Mouse (Mus musculus): ENCODE measurements around the gene Blvrb. TPM values are rescaled to one million over a fixed set of nuclear protein-coding genes. Genes with fewer than 3 reads are reported as not detected.
A peak's percentile ranks its signal among the peaks of the same experiment; 100 is the strongest.

Blvrb gene
- 10 to 100 TPM; 38.2 to 40.8 TPM for total RNA-seq (2021)

GRCm38 (mm10) chr7:27447419-27448286 lies at the start of gene Blvrb, which contains the start of gene Sptbn4:
TSS of gene Blvrb (plus strand) at chr7:27447978.
TSS of gene Sptbn4 (minus strand) at chr7:27447686.
- DNase-seq, result peak; percentile 99
- intact Hi-C loops (cut with DNase I), result loop anchor here (1.0 to 5.0 kb wide), 2 partner anchors 25 to 110 kb away; partner anchors contain the start of gene Ltbp4

GRCm38 (mm10) chr7:27400545-27400944 lies 47.2 kb upstream of the Blvrb start:
- DNase-seq, result no peak
- intact Hi-C loops (cut with DNase I), result no loop called here

GRCm38 (mm10) chr7:27402675-27403074 lies 45.1 kb upstream of the Blvrb start:
- peak; percentile 54 to 74 for DNase-seq
- intact Hi-C loops (cut with DNase I), result no loop called here

- peak in 1 of 2 experiments; percentile 2 for DNase-seq
- intact Hi-C loops (cut with DNase I), result no loop called here
These were observed 43.4 kb upstream of the Blvrb start for GRCm38 (mm10) chr7:27404203-27404942.

GRCm38 (mm10) chr7:27406481-27406880 lies 41.3 kb upstream of the Blvrb start:
- no peak for DNase-seq
- intact Hi-C loops (cut with DNase I), result no loop called here

GRCm38 (mm10) chr7:27407816-27408215 lies 40.0 kb upstream of the Blvrb start:
- DNase-seq, result no peak
- intact Hi-C loops (cut with DNase I), result loop anchor here (2.0 kb wide), 1 partner anchor 119 kb away; no protein-coding TSS in a partner anchor

GRCm38 (mm10) chr7:27408379-27409176 lies 39.2 kb upstream of the Blvrb start:
- intact Hi-C loops (cut with DNase I), result loop anchor here (2.0 kb wide), 1 partner anchor 118 kb away; no protein-coding TSS in a partner anchor
- DNase-seq, result peak; percentile 80 to 81

- intact Hi-C loops (cut with DNase I), result no loop called here
- DNase-seq, result no peak
These were observed 30.6 kb upstream of the Blvrb start for GRCm38 (mm10) chr7:27417151-27417550.

- intact Hi-C loops (cut with DNase I), result no loop called here
- no peak for DNase-seq
These were observed 28.7 kb upstream of the Blvrb start for GRCm38 (mm10) chr7:27419101-27419500.

GRCm38 (mm10) chr7:27423556-27424326 lies 24.0 kb upstream of the Blvrb start:
- no peak for DNase-seq
- intact Hi-C loops (cut with DNase I), result no loop called here

- intact Hi-C loops (cut with DNase I), result no loop called here
These were observed 20.4 kb upstream of the Blvrb start for GRCm38 (mm10) chr7:27427387-27427786.

GRCm38 (mm10) chr7:27428002-27428401 lies 19.8 kb upstream of the Blvrb start:
- intact Hi-C loops (cut with DNase I), result no loop called here
- no peak for DNase-seq

More at GRCm38 (mm10) chr7:27427387-27427786, 20.4 kb upstream of the Blvrb start:
- no peak for DNase-seq

- no peak for DNase-seq
- intact Hi-C loops (cut with DNase I), result no loop called here
These were observed 18.6 kb upstream of the Blvrb start for GRCm38 (mm10) chr7:27429135-27429534.

GRCm38 (mm10) chr7:27433349-27433748 lies 14.4 kb upstream of the Blvrb start:
- DNase-seq, result no peak
- intact Hi-C loops (cut with DNase I), result no loop called here

- intact Hi-C loops (cut with DNase I), result no loop called here
- DNase-seq, result no peak
These were observed 14.0 kb upstream of the Blvrb start for GRCm38 (mm10) chr7:27433794-27434193.

GRCm38 (mm10) chr7:27437544-27437943 lies 10.2 kb upstream of the Blvrb start:
- DNase-seq, result no peak
- intact Hi-C loops (cut with DNase I), result no loop called here

- intact Hi-C loops (cut with DNase I), result no loop called here
- DNase-seq, result no peak
These were observed 7.8 kb upstream of the Blvrb start for GRCm38 (mm10) chr7:27440014-27440413.

GRCm38 (mm10) chr7:27446051-27446450 lies 1.7 kb upstream of the Blvrb start:
- DNase-seq, result no peak
- intact Hi-C loops (cut with DNase I), result loop anchor here (5.0 kb wide), 1 partner anchor 109 kb away; the partner anchor contains the start of gene Ltbp4

GRCm38 (mm10) chr7:27446521-27447418 lies 1.0 kb upstream of the Blvrb start:
- DNase-seq, result peak; percentile 36 to 41
- intact Hi-C loops (cut with DNase I), result loop anchor here (5.0 kb wide), 1 partner anchor 109 kb away; the partner anchor contains the start of gene Ltbp4

Measured in heart, postnatal 10 days (tissue).